8 mouse cellular contexts compared by ENCODE assay signal in genomic region chr19:40499141-40499540, GRCm38 (mm10). TPM values are rescaled to one million over a fixed set of nuclear protein-coding genes. Genes with fewer than 3 reads are reported as not detected.
A peak's percentile ranks its signal among the peaks of the same experiment; 100 is the strongest.
DNase-seq lines count a peak whose midpoint lies in the region; ATAC-seq lines count a peak whose summit lies in the region.

No protein-coding gene starts in this region.

- DNase-seq in layer of hippocampus, adult 18-20 months (ENCODE audit: low spot score in 2 of 2) = peak; percentile 68 to 84
- DNase-seq in layer of hippocampus, postnatal 14 days (ENCODE audit: low spot score in 2 of 2) = no peak
- DNase-seq in urinary bladder, postnatal 36 days (ENCODE audit: low spot score in 2 of 2) = peak; percentile 37 to 46
- DNase-seq in urinary bladder, postnatal 4 days (ENCODE audit: low spot score in 2 of 2) = no peak
- DNase-seq in natural killer cell, adult 2 months (ENCODE audit: low spot score in 2 of 2) = no peak
- DNase-seq in adrenal gland, postnatal 25 days = no peak
- DNase-seq in testis, postnatal 10 days (ENCODE audit: low spot score) = no peak

- peak; percentile 65 for ATAC-seq in inflammation-experienced regulatory T-cells, adult 6 months

RNA-seq across cellular contexts. Expression of gene Sorbs1, which starts 14.4 kb away (rescaled TPM):
- 100 to 1,000 TPM; 195 to 206 TPM for total RNA-seq in layer of hippocampus, adult 18-20 months (2021)
- total RNA-seq in layer of hippocampus, postnatal 14 days (2021) = 100 to 1,000 TPM; 182 to 186 TPM
- polyA plus RNA-seq in inflammation-experienced regulatory T-cells, adult 6 months (2017; shearing (Covaris generic)) = 10 to 100 TPM; 12.3 to 23.7 (median 19.6) TPM
- total RNA-seq in adrenal gland, postnatal 25 days (2021) = 66.4 and 76.7 TPM in 2 replicates

Comparison
In these comparisons a context has a peak if more than half of its experiments do, and no peak if none do; other contexts are left out.
1. DNase-seq: peak in layer of hippocampus, adult 18-20 months (2 of 2) and urinary bladder, postnatal 36 days (2 of 2); none in layer of hippocampus, postnatal 14 days (0 of 2), urinary bladder, postnatal 4 days (0 of 2), natural killer cell, adult 2 months (0 of 2), adrenal gland, postnatal 25 days (single experiment) and testis, postnatal 10 days (single experiment).